Mouse (Mus musculus): ENCODE data around the gene Ttc16.

GRCm38 (mm10) chr2:32731911-32732310, 43.5 kb downstream of the Ttc16 start:
- no peak for TF ChIP-seq CTCF (IDR thresholded peaks at IDR 0.05; ENCODE audit: control insufficient read depth, insufficient read depth, insufficient replicate concordance, low read depth, low read length)
- no peak for TF ChIP-seq POLR2A (IDR thresholded peaks at IDR 0.05; ENCODE audit: control insufficient read depth, low read depth, low read length)

Data from testis, adult 2 months (tissue).